Mouse (Mus musculus): ENCODE data around the gene Ezh2. TPM values are rescaled to one million over a fixed set of nuclear protein-coding genes. Genes with fewer than 3 reads are reported as not detected.

Ezh2 gene
- polyA plus RNA-seq, 1 experiment from 2014 or later, result 55.1 TPM

DNA sequence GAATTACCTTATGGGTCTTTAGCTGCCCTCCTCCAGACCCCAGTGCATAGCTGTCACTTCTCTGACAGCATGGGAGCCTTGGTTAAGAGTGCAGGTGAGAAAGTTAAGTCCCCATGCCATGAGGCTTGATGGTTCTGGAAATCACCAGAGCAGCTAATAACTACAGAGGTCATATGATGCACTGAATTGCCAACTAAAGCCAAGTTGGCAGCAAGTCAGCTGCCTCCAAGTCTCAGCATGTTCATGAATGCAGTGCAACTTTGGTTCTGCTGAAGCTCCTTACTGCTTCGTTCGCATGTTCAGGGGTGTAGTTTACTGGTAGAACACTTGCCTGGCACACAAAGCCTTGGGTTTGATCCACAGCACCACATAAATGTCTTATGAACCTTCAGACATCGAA is 72.7 kb downstream of the Ezh2 start:
- Histone ChIP-seq H3K36me3 (replicated peaks; ENCODE audit: control insufficient read depth, insufficient read depth) (peaks cover 94% of the 10 kb centered on the region), H3K4me2 (replicated peaks) (no peak overlapping the region), H3K4me3 (replicated peaks; ENCODE audit: low read length) (no peak overlapping the region), H3K4me1 (replicated peaks; ENCODE audit: control insufficient read depth, insufficient read depth, low read length) (no peaks in the 10 kb centered on the region), H3K9ac (no peak overlapping the region), H3K9me3 (ENCODE audit: control insufficient read depth, low read length) (no peaks in the 10 kb centered on the region), H3K27ac (no peak overlapping the region), H3K27me3 (ENCODE audit: control insufficient read depth, insufficient read depth, low read length) (no peaks in the 10 kb centered on the region)
- ATAC-seq (ENCODE audit: low FRiP score) (no peak), DNase-seq (ENCODE audit: low spot score) (no peak)
- WGBS, result 92% methylated on average over 3 of the region's 3 CpGs

DNA sequence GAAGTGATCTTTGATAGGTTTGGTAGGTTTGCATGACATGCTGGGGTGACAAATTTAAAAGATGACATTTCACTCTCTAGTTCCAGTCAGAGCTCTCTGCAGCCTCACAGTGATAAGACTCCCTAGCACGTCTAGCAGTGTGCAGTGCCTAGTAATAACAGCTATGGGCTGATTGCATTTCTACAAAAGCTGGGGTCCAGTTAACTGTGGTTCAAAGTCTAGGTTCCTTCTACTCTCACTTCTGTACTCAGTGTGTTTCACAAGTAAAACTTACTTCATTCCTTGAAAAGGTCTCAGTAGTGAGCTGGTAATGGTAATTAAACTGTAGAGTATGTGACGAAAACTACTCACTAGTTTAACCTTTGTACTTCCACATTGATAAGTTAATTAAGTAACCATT is 75.1 kb downstream of the Ezh2 start:
- 94% methylated on average over 2 of the region's 2 CpGs for WGBS
- H3K27ac ChIP-seq, result no peak overlapping the region
- no peak overlapping the region for H3K9ac ChIP-seq

DNA sequence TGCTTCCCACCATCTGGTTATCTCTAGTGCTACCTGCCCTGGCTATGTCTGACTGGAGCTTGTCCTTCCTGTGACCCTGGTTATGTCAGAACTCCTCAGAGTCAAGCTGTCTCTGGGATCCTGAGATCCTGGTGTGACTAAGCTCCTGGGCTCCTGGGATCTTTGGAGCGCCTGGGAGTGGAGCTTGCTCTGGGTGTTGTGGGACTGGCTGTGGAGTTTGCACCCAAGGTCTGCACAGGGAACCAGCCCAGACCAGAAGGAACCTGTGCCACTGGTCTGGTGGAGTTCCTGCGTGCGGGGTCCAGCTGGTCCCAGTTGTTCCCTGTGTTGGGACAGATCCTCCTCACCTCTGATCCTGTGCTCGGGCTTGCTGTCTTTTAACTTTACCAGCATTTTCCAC is 100.6 kb downstream of the Ezh2 start:
- Histone ChIP-seq H3K4me2 (replicated peaks) (no peak overlapping the region), H3K4me1 (replicated peaks; ENCODE audit: control insufficient read depth, insufficient read depth, low read length) (no peaks in the 10 kb centered on the region), H3K27ac (no peak overlapping the region), H3K4me3 (replicated peaks; ENCODE audit: low read length) (no peak overlapping the region), H3K9ac (no peak overlapping the region), H3K36me3 (replicated peaks; ENCODE audit: control insufficient read depth, insufficient read depth) (peaks cover 4% of the 10 kb centered on the region; the same call in 1 of the 2 replicates), H3K9me3 (ENCODE audit: control insufficient read depth, low read length) (no peaks in the 10 kb centered on the region), H3K27me3 (ENCODE audit: control insufficient read depth, insufficient read depth, low read length) (no peaks in the 10 kb centered on the region)
- 94% methylated on average over 4 of the region's 4 CpGs for WGBS
- DNase-seq (ENCODE audit: low spot score), result no peak
- ATAC-seq (ENCODE audit: low FRiP score), result no peak

More for the DNA sequence above, 75.1 kb downstream of the Ezh2 start:
- H3K9me3 ChIP-seq (ENCODE audit: control insufficient read depth, low read length), result no peaks in the 10 kb centered on the region
- H3K36me3 ChIP-seq (replicated peaks; ENCODE audit: control insufficient read depth, insufficient read depth), result peaks cover 94% of the 10 kb centered on the region
- no peaks in the 10 kb centered on the region for H3K27me3 ChIP-seq (ENCODE audit: control insufficient read depth, insufficient read depth, low read length)
- no peak overlapping the region for H3K4me3 ChIP-seq (replicated peaks; ENCODE audit: low read length)
- no peak overlapping the region for H3K4me2 ChIP-seq (replicated peaks)
- DNase-seq (ENCODE audit: low spot score) (no peak), ATAC-seq (ENCODE audit: low FRiP score) (no peak)
- H3K4me1 ChIP-seq (replicated peaks; ENCODE audit: control insufficient read depth, insufficient read depth, low read length), result no peaks in the 10 kb centered on the region

DNA sequence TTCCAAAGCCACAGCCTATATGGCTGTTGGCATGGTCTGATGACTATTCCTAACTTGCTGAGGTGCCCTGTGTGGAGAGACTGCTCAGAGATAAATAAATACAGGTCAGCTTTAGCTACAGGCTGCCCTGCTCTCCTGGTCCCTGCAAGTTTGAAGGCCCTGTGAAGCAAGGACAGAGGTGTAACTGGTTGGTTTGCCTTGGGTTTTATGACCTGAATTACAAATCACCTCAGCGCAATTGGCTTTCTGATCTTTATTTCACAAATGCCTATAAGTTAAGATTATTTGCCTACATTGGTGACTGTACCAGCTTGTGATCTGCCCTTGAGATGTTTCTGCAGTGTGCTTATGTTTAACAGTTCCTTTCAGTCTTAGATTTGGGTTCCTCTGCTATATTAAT is 113.1 kb downstream of the Ezh2 start:
- 100% methylated on average over 1 of the region's 1 CpGs for WGBS
- ATAC-seq (ENCODE audit: low FRiP score), result no peak
- H3K4me2 ChIP-seq (replicated peaks), result no peak overlapping the region
- no peaks in the 10 kb centered on the region for H3K27me3 ChIP-seq (ENCODE audit: control insufficient read depth, insufficient read depth, low read length)
- no peaks in the 10 kb centered on the region; the same call in 1 of the 2 replicates for H3K36me3 ChIP-seq (replicated peaks; ENCODE audit: control insufficient read depth, insufficient read depth)
- H3K4me1 ChIP-seq (replicated peaks; ENCODE audit: control insufficient read depth, insufficient read depth, low read length), result no peaks in the 10 kb centered on the region
- no peak for DNase-seq (ENCODE audit: low spot score)
- no peaks in the 10 kb centered on the region for H3K9me3 ChIP-seq (ENCODE audit: control insufficient read depth, low read length)
- H3K27ac ChIP-seq, result no peak overlapping the region
- no peak overlapping the region for H3K4me3 ChIP-seq (replicated peaks; ENCODE audit: low read length)
- H3K9ac ChIP-seq, result no peak overlapping the region

Other genes with a start within 250 kb of the Ezh2 start
- 127 and 142 TPM in 2 replicates for gene Cul1, start 141.9 kb downstream of the Ezh2 start, polyA plus RNA-seq (2014; fragmentation: Nextera tagmentation; extraction: Ambion mirVana)
- 149 and 168 TPM in 2 replicates for gene Pdia4, start 218.1 kb upstream of the Ezh2 start, polyA plus RNA-seq (2014; fragmentation: Nextera tagmentation; extraction: Ambion mirVana)
- gene Zfp786, start 235.5 kb upstream of the Ezh2 start, polyA plus RNA-seq (2014; fragmentation: Nextera tagmentation; extraction: Ambion mirVana), result 13.6 and 13.7 TPM in 2 replicates
- gene Zfp398, start 240.3 kb upstream of the Ezh2 start, polyA plus RNA-seq (2014; fragmentation: Nextera tagmentation; extraction: Ambion mirVana), result 15.7 and 18.6 TPM in 2 replicates

Data from hindbrain, embryonic 14.5 days (tissue).